Mouse (Mus musculus) MEL (cell line): ENCODE results near the gene Vtn. TPM values are rescaled to one million over a fixed set of nuclear protein-coding genes. Genes with fewer than 3 reads are reported as not detected.
A peak's percentile ranks its signal among the peaks of the same experiment; 100 is the strongest.

ENCODE experiments used
- DNase-seq: peaks from one replicate; pipeline ENCODE4 v3.0.0; 2011; ENCODE audit warnings: low read depth, low spot score
- H3K27ac ChIP-seq: 2 replicates; pipeline ENCODE4 v1.5.1; 2012; ENCODE audit warnings: low read depth, mild to moderate bottlenecking, control low read depth, low read length, moderate library complexity; ENCODE audit not compliant: control insufficient read depth
- H3K27me3 ChIP-seq, 2 experiments: fragments of 150-350 bp in 1 of 2; sonication (generic) in 1 of 2; 2 replicates each; pipeline ENCODE4 v1.6.1; 2012; ENCODE audit warnings: low read length in 2 of 2, mild to moderate bottlenecking in 2 of 2, improper control_type of control experiment in 1 of 2, moderate library complexity in 1 of 2; ENCODE audit not compliant: insufficient read depth in 2 of 2, control insufficient read depth in 1 of 2
- H3K36me3 ChIP-seq, 2 experiments: 2 replicates each; pipeline ENCODE4 v1.6.1; 2012 to 2014; ENCODE audit warnings: low read length in 2 of 2, improper control_type of control experiment in 1 of 2, inconsistent platforms in 1 of 2, mild to moderate bottlenecking in 1 of 2; ENCODE audit not compliant: insufficient read depth in 2 of 2, control insufficient read depth in 1 of 2
- H3K4me1 ChIP-seq, 2 experiments: fragments of 150-350 bp in 1 of 2; sonication (generic) in 1 of 2; 2 replicates each; pipeline ENCODE4 v1.6.1; 2012; ENCODE audit warnings: low read length in 2 of 2, improper control_type of control experiment in 1 of 2, mild to moderate bottlenecking in 1 of 2; ENCODE audit not compliant: insufficient read depth in 2 of 2, control insufficient read depth in 1 of 2
- H3K4me3 ChIP-seq, 2 experiments: fragments of 150-350 bp in 1 of 2; sonication (generic) in 1 of 2; 2 replicates each; pipeline ENCODE4 v1.5.1; 2012; ENCODE audit warnings: low read depth in 2 of 2, low read length in 2 of 2, mild to moderate bottlenecking in 2 of 2, moderate library complexity in 2 of 2, control low read depth in 1 of 2, improper control_type of control experiment in 1 of 2; ENCODE audit not compliant: control insufficient read depth in 1 of 2, insufficient read depth in 1 of 2
- H3K79me2 ChIP-seq: 2 replicates; pipeline ENCODE4 v1.6.1; 2012; ENCODE audit warnings: mild to moderate bottlenecking, low read length, moderate library complexity; ENCODE audit not compliant: control insufficient read depth, poor library complexity, insufficient read depth
- H3K9ac ChIP-seq: 2 replicates; pipeline ENCODE4 v1.6.1; 2012; ENCODE audit warnings: low read depth, mild to moderate bottlenecking, control low read depth, low read length, moderate library complexity; ENCODE audit not compliant: control insufficient read depth, poor library complexity, severe bottlenecking
- H3K9me3 ChIP-seq: fragments of 150-350 bp; sonication (generic); replicated peaks from 2 replicates; pipeline ENCODE4 v1.6.1; 2012; ENCODE audit warnings: mild to moderate bottlenecking, low read length, improper control_type of control experiment, moderate library complexity; ENCODE audit not compliant: insufficient read depth
- CHD1 ChIP-seq: IDR thresholded peaks from 2 replicates; pipeline ENCODE4 v1.6.1; 2012; ENCODE audit warnings: low read depth, mild to moderate bottlenecking, inconsistent platforms, low read length, improper control_type of control experiment
- CTCF ChIP-seq, 3 experiments: IDR thresholded peaks in 2 of 3; conservative IDR thresholded peaks in 1 of 3; 2 replicates each; pipeline ENCODE4 v1.5.1; 2011 to 2012; ENCODE audit warnings: low read length in 3 of 3, low read depth in 2 of 3, mild to moderate bottlenecking in 2 of 3, improper control_type of control experiment in 1 of 3, inconsistent platforms in 1 of 3, mixed read lengths in 1 of 3, moderate library complexity in 1 of 3; ENCODE audit not compliant: control insufficient read depth in 1 of 3, insufficient read depth in 1 of 3, poor library complexity in 1 of 3, severe bottlenecking in 1 of 3
- ELF1 ChIP-seq: IDR thresholded peaks from 2 replicates; pipeline ENCODE4 v1.6.1; 2014; ENCODE audit warnings: low read depth, mild to moderate bottlenecking, inconsistent platforms, low read length, improper control_type of control experiment, moderate library complexity
- EP300 ChIP-seq, 2 experiments: IDR thresholded peaks; 2 replicates each; pipeline ENCODE4 v1.6.1; 2011; ENCODE audit warnings: improper control_type of control experiment in 2 of 2, low read length in 2 of 2, low read depth in 1 of 2, mild to moderate bottlenecking in 1 of 2
- ETS1 ChIP-seq: IDR thresholded peaks from 2 replicates; pipeline ENCODE4 v1.6.1; 2012; ENCODE audit warnings: low read depth, mild to moderate bottlenecking, inconsistent platforms, low read length, improper control_type of control experiment, moderate library complexity
- GABPA ChIP-seq: IDR thresholded peaks from 2 replicates; pipeline ENCODE4 v1.6.1; 2012; ENCODE audit warnings: low read depth, mild to moderate bottlenecking, inconsistent platforms, low read length, improper control_type of control experiment, moderate library complexity
- GATA1 ChIP-seq: IDR thresholded peaks from 2 replicates; pipeline ENCODE4 v1.6.1; 2011; ENCODE audit warnings: low read depth, low read length, improper control_type of control experiment
- JUND ChIP-seq: IDR thresholded peaks from 2 replicates; pipeline ENCODE4 v1.6.1; 2011; ENCODE audit warnings: low read depth, mild to moderate bottlenecking, improper control_type of control experiment, low read length
- KAT2A ChIP-seq: conservative IDR thresholded peaks from 2 replicates; pipeline ENCODE4 v1.6.1; 2012; ENCODE audit warnings: low read depth, low read length, improper control_type of control experiment, inconsistent platforms
- MAFK ChIP-seq: IDR thresholded peaks from 2 replicates; pipeline ENCODE4 v1.6.1; 2011; ENCODE audit warnings: low read depth, mild to moderate bottlenecking, low read length, improper control_type of control experiment, borderline replicate concordance
- MAX ChIP-seq: IDR thresholded peaks from 2 replicates; pipeline ENCODE4 v1.6.1; 2011; ENCODE audit warnings: low read length, improper control_type of control experiment
- MAZ ChIP-seq: IDR thresholded peaks from 2 replicates; pipeline ENCODE4 v1.6.1; 2012; ENCODE audit warnings: low read depth, mild to moderate bottlenecking, inconsistent platforms, low read length, improper control_type of control experiment
- MEF2A ChIP-seq: IDR thresholded peaks from 2 replicates; pipeline ENCODE4 v1.6.1; 2014; ENCODE audit warnings: low read depth, mild to moderate bottlenecking, inconsistent platforms, low read length, improper control_type of control experiment; ENCODE audit not compliant: poor library complexity, insufficient replicate concordance, severe bottlenecking; ENCODE audit errors: extremely low read depth
- MXI1 ChIP-seq: IDR thresholded peaks from 2 replicates; pipeline ENCODE4 v1.6.1; 2011; ENCODE audit warnings: mild to moderate bottlenecking, low read depth, low read length, improper control_type of control experiment
- MYC ChIP-seq: IDR thresholded peaks from 2 replicates; pipeline ENCODE4 v1.6.1; 2011; ENCODE audit warnings: low read depth, mild to moderate bottlenecking, low read length, improper control_type of control experiment, moderate library complexity
- NELFE ChIP-seq: IDR thresholded peaks from 2 replicates; pipeline ENCODE4 v1.6.1; 2011; ENCODE audit warnings: low read depth, low read length, improper control_type of control experiment
- NRF1 ChIP-seq: IDR thresholded peaks from 2 replicates; pipeline ENCODE4 v1.6.1; 2014; ENCODE audit warnings: low read depth, mild to moderate bottlenecking, inconsistent platforms, low read length, improper control_type of control experiment, moderate library complexity; ENCODE audit not compliant: poor library complexity, insufficient read depth, severe bottlenecking
- POLR2A ChIP-seq, 2 experiments: IDR thresholded peaks; 2 replicates each; pipeline ENCODE4 v1.6.1; 2011 to 2012; ENCODE audit warnings: low read length in 2 of 2, mild to moderate bottlenecking in 2 of 2, control low read depth in 1 of 2, improper control_type of control experiment in 1 of 2, low read depth in 1 of 2, moderate library complexity in 1 of 2; ENCODE audit not compliant: control insufficient read depth in 1 of 2, insufficient read depth in 1 of 2, poor library complexity in 1 of 2
- POLR2AphosphoS5 ChIP-seq: IDR thresholded peaks from 2 replicates; pipeline ENCODE4 v1.6.1; 2012; ENCODE audit warnings: low read depth, borderline replicate concordance, mild to moderate bottlenecking, inconsistent platforms, low read length, moderate library complexity, mixed read lengths
- RAD21 ChIP-seq: IDR thresholded peaks from 2 replicates; pipeline ENCODE4 v1.6.1; 2011; ENCODE audit warnings: mild to moderate bottlenecking, low read depth, low read length, improper control_type of control experiment
- SIN3A ChIP-seq: IDR thresholded peaks from 2 replicates; pipeline ENCODE4 v1.6.1; 2012; ENCODE audit warnings: low read length, improper control_type of control experiment, inconsistent platforms
- TAL1 ChIP-seq: IDR thresholded peaks from 2 replicates; pipeline ENCODE4 v1.6.1; 2012; ENCODE audit warnings: mild to moderate bottlenecking, inconsistent platforms, low read length, moderate library complexity, mixed read lengths
- TBP ChIP-seq: IDR thresholded peaks from 2 replicates; pipeline ENCODE4 v1.8.0; 2011; ENCODE audit warnings: low read depth, low read length, improper control_type of control experiment
- TCF12 ChIP-seq: IDR thresholded peaks from 2 replicates; pipeline ENCODE4 v1.6.1; 2014; ENCODE audit warnings: low read depth, mild to moderate bottlenecking, inconsistent platforms, low read length, improper control_type of control experiment, moderate library complexity
- UBTF ChIP-seq: IDR thresholded peaks from 2 replicates; pipeline ENCODE4 v1.6.1; 2012; ENCODE audit warnings: low read depth, mild to moderate bottlenecking, inconsistent platforms, low read length, improper control_type of control experiment, moderate library complexity, borderline replicate concordance; ENCODE audit not compliant: insufficient read depth
- USF2 ChIP-seq, 2 experiments: IDR thresholded peaks; 2 replicates each; pipeline ENCODE4 v1.6.1; 2011 to 2012; ENCODE audit warnings: improper control_type of control experiment in 2 of 2, low read length in 2 of 2, borderline replicate concordance in 1 of 2, inconsistent platforms in 1 of 2, low read depth in 1 of 2, mild to moderate bottlenecking in 1 of 2; ENCODE audit not compliant: insufficient read depth in 1 of 2
- ZC3H11A ChIP-seq: IDR thresholded peaks from 2 replicates; pipeline ENCODE4 v1.6.1; 2012; ENCODE audit warnings: low read depth, mild to moderate bottlenecking, inconsistent platforms, low read length, improper control_type of control experiment
- ZKSCAN1 ChIP-seq: IDR thresholded peaks from 2 replicates; pipeline ENCODE4 v1.6.1; 2012; ENCODE audit warnings: low read depth, mild to moderate bottlenecking, inconsistent platforms, low read length, improper control_type of control experiment, moderate library complexity
- ZNF384 ChIP-seq: IDR thresholded peaks from 2 replicates; pipeline ENCODE4 v1.6.1; 2012; ENCODE audit warnings: low read depth, mild to moderate bottlenecking, inconsistent platforms, low read length, improper control_type of control experiment
- polyA plus RNA-seq, 2 experiments: library from polyadenylated mRNA; stranded (reverse) in 1 of 2; unstranded in 1 of 2; fragments of >175 nt in 1 of 2; fragments of >200 nt in 1 of 2; gene quantifications; 2 replicates each; pipeline versions ENCODE4 v1.2.1 to v1.2.4; 2012; ENCODE audit warnings: low replicate concordance in 2 of 2, low read depth in 1 of 2; ENCODE audit not compliant: insufficient read length in 2 of 2, insufficient read depth in 1 of 2, missing spikeins in 1 of 2
- total RNA-seq: library from RNA; depleted of rRNA; stranded (reverse); fragments of 300-350 nt; gene quantifications from 2 replicates; pipeline ENCODE4 v1.2.3, GENCODE M21; 2012

The Vtn gene
- total and polyA plus RNA-seq, 3 experiments = 0.18 TPM; not detected in 2

- Histone ChIP-seq H3K79me2 (no peaks in the 10 kb centered on the region; the same call in 1 of the 2 replicates), H3K36me3 (peaks cover 0 to 31% of the 10 kb centered on the region in 2 experiments; a peak in 2 of 4 replicates), H3K9me3 (no peaks in the 10 kb centered on the region), H3K4me3 (peak overlapping the region; percentile 85 to 95), H3K9ac (peak overlapping the region; percentile 85), H3K27ac (no peak overlapping the region; the same call in 1 of the 2 replicates), H3K27me3 (no peaks in the 10 kb centered on the region), H3K4me1 (peaks cover 20 to 44% of the 10 kb centered on the region in 2 experiments)
- TF ChIP-seq MAX (no peak), SIN3A (0 out of 2 replicates have a peak, but pooled peaks have one; percentile 1)
- no peak for DNase-seq
These were observed 32.5 kb upstream of the Vtn start for GRCm38 (mm10) chr11:78466242-78466912.

- no peaks in the 10 kb centered on the region; the same call in 1 of the 2 replicates for H3K79me2 ChIP-seq
- H3K27ac ChIP-seq = peak overlapping the region; percentile 50
- H3K27me3 ChIP-seq = no peaks in the 10 kb centered on the region
- peak; percentile 81 for DNase-seq
- H3K4me3 ChIP-seq = peak overlapping the region; percentile 17 to 26; a peak in 3 of 4 replicates
- H3K4me1 ChIP-seq = peaks cover 20 to 44% of the 10 kb centered on the region in 2 experiments
- peak overlapping the region; percentile 24 for H3K9ac ChIP-seq
- H3K9me3 ChIP-seq = no peaks in the 10 kb centered on the region
- H3K36me3 ChIP-seq = peaks cover 0 to 31% of the 10 kb centered on the region in 2 experiments; a peak in 2 of 4 replicates
- TF ChIP-seq ZKSCAN1 (no peak), CTCF (IDR thresholded peaks at IDR 0.05 in 2 of 3, conservative IDR thresholded peaks at IDR 0.05 in 1 of 3; ENCODE audit: control insufficient read depth in 1 of 3, insufficient read depth in 1 of 3, low read depth in 2 of 3, low read length in 3 of 3, poor library complexity in 1 of 3, severe bottlenecking in 1 of 3) (no peak), RAD21 (no peak), TBP (0 out of 2 replicates have a peak, but pooled peaks have one; percentile 54), TAL1 (no peak), ELF1 (peak; percentile 85), POLR2A (IDR thresholded peaks at IDR 0.05; ENCODE audit: control insufficient read depth in 1 of 2, insufficient read depth in 1 of 2, low read depth in 1 of 2, low read length in 2 of 2, poor library complexity in 1 of 2) (0 out of 4 replicates have a peak, but pooled peaks of 1 of the 2 experiments have one; percentile 20), CHD1 (no peak), NELFE (no peak), USF2 (IDR thresholded peaks at IDR 0.05; ENCODE audit: borderline replicate concordance in 1 of 2, insufficient read depth in 1 of 2, low read depth in 1 of 2, low read length in 2 of 2) (no peak), KAT2A (no peak), EP300 (IDR thresholded peaks at IDR 0.05; ENCODE audit: low read depth in 1 of 2, low read length in 2 of 2) (peak; percentile 57 to 64; a peak in 3 of 4 replicates), ZC3H11A (no peak), MYC (no peak), JUND (no peak), MXI1 (peak; percentile 68), POLR2AphosphoS5 (no peak), MEF2A (no peak), SIN3A (peak; percentile 97), MAZ (no peak), MAFK (peak; percentile 93), UBTF (no peak), GATA1 (peak; percentile 75), NRF1 (no peak), ETS1 (peak; percentile 98), GABPA (no peak), ZNF384 (0 out of 2 replicates have a peak, but pooled peaks have one; percentile 14), MAX (0 out of 2 replicates have a peak, but pooled peaks have one; percentile 15), TCF12 (no peak; the same call in 1 of the 2 replicates)
These were observed 31.4 kb upstream of the Vtn start for GRCm38 (mm10) chr11:78467515-78467914.
